Mouse (Mus musculus): Measurements from ENCODE around the gene Bpnt1.
"Not testable (repeated sequence)": the region's sequence is repeated elsewhere in the genome, so short reads cannot be mapped to it uniquely, and the experiment has no call there.

The Bpnt1 gene

GRCm38 (mm10) chr1:185331983-185332430 lies at the start of gene Bpnt1:
Bpnt1 (plus strand) TSS chr1:185332149.
- DNase-seq (ENCODE audit: inconsistent age in 2 of 2, low spot score in 1 of 2), result peak; percentile 94 to 96

- no peak for DNase-seq (ENCODE audit: inconsistent age in 2 of 2, low spot score in 1 of 2)
These were observed 49.1 kb upstream of the Bpnt1 start for GRCm38 (mm10) chr1:185282846-185283245.

GRCm38 (mm10) chr1:185283247-185283646 lies 48.7 kb upstream of the Bpnt1 start:
- no peak for DNase-seq (ENCODE audit: inconsistent age in 2 of 2, low spot score in 1 of 2)

- DNase-seq (ENCODE audit: inconsistent age in 2 of 2, low spot score in 1 of 2), result peak; percentile 74 to 95
These were observed 47.2 kb upstream of the Bpnt1 start for GRCm38 (mm10) chr1:185284740-185285139.

GRCm38 (mm10) chr1:185285171-185285570 lies 46.8 kb upstream of the Bpnt1 start:
- DNase-seq (ENCODE audit: inconsistent age in 2 of 2, low spot score in 1 of 2), result peak; percentile 70 to 86

GRCm38 (mm10) chr1:185287066-185287465 lies 44.9 kb upstream of the Bpnt1 start:
- no peak for DNase-seq (ENCODE audit: inconsistent age in 2 of 2, low spot score in 1 of 2)

- DNase-seq (ENCODE audit: inconsistent age in 2 of 2, low spot score in 1 of 2), result no peak
These were observed 42.7 kb upstream of the Bpnt1 start for GRCm38 (mm10) chr1:185289231-185289630.

- no peak for DNase-seq (ENCODE audit: inconsistent age in 2 of 2, low spot score in 1 of 2)
These were observed 40.6 kb upstream of the Bpnt1 start for GRCm38 (mm10) chr1:185291336-185291735.

GRCm38 (mm10) chr1:185292646-185293360 lies 39.1 kb upstream of the Bpnt1 start:
- DNase-seq (ENCODE audit: inconsistent age in 2 of 2, low spot score in 1 of 2), result no peak

GRCm38 (mm10) chr1:185296850-185297249 lies 35.1 kb upstream of the Bpnt1 start:
- no peak for DNase-seq (ENCODE audit: inconsistent age in 2 of 2, low spot score in 1 of 2)

GRCm38 (mm10) chr1:185298496-185298895 lies 33.5 kb upstream of the Bpnt1 start:
- DNase-seq (ENCODE audit: inconsistent age in 2 of 2, low spot score in 1 of 2), result peak in 1 of 2 experiments; percentile 49

GRCm38 (mm10) chr1:185302816-185303215 lies 29.1 kb upstream of the Bpnt1 start:
- no peak for DNase-seq (ENCODE audit: inconsistent age in 2 of 2, low spot score in 1 of 2)

GRCm38 (mm10) chr1:185306836-185307235 lies 25.1 kb upstream of the Bpnt1 start:
- DNase-seq (ENCODE audit: inconsistent age in 2 of 2, low spot score in 1 of 2), result no peak

GRCm38 (mm10) chr1:185307645-185308044 lies 24.3 kb upstream of the Bpnt1 start:
- no peak for DNase-seq (ENCODE audit: inconsistent age in 2 of 2, low spot score in 1 of 2)

- no peak for DNase-seq (ENCODE audit: inconsistent age in 2 of 2, low spot score in 1 of 2)
These were observed 23.6 kb upstream of the Bpnt1 start for GRCm38 (mm10) chr1:185308334-185308733.

GRCm38 (mm10) chr1:185308908-185309307 lies 23.0 kb upstream of the Bpnt1 start:
- DNase-seq (ENCODE audit: inconsistent age in 2 of 2, low spot score in 1 of 2), result peak in 1 of 2 experiments; percentile 65

- no peak for DNase-seq (ENCODE audit: inconsistent age in 2 of 2, low spot score in 1 of 2)
These were observed 20.0 kb upstream of the Bpnt1 start for GRCm38 (mm10) chr1:185311949-185312348.

GRCm38 (mm10) chr1:185314546-185314945 lies 17.4 kb upstream of the Bpnt1 start:
- no peak for DNase-seq (ENCODE audit: inconsistent age in 2 of 2, low spot score in 1 of 2)

- no peak for DNase-seq (ENCODE audit: inconsistent age in 2 of 2, low spot score in 1 of 2)
These were observed 15.9 kb upstream of the Bpnt1 start for GRCm38 (mm10) chr1:185315846-185316568.

- DNase-seq (ENCODE audit: inconsistent age in 2 of 2, low spot score in 1 of 2), result not testable (repeated sequence)
These were observed 4.1 kb upstream of the Bpnt1 start for GRCm38 (mm10) chr1:185327754-185328345.

GRCm38 (mm10) chr1:185328721-185329610 lies 3.0 kb upstream of the Bpnt1 start, which contains the start of gene Iars2:
Iars2 (minus strand) TSS chr1:185329396.
- DNase-seq (ENCODE audit: inconsistent age in 2 of 2, low spot score in 1 of 2), result peak; percentile 93 to 98
